Mouse (Mus musculus) kidney, postnatal 0 days (tissue): ENCODE data around the gene Uts2r. TPM values are rescaled to one million over a fixed set of nuclear protein-coding genes. Genes with fewer than 3 reads are reported as not detected.

ENCODE experiments used
- ATAC-seq: fragments of 200-750 bp; cut with Nextera tagmentation; replicated peaks from 2 replicates; pipeline ENCODE4 v1.8.0; 2017; ENCODE audit warnings: low read depth, moderate number of reproducible peaks, moderate TSS enrichment, moderate library complexity; ENCODE audit not compliant: low FRiP score
- DNase-seq: peaks from one replicate; pipeline ENCODE4 v3.0.0-alpha.2; 2016; ENCODE audit warnings: low spot score
- H3K27ac ChIP-seq: fragments of 300-500 bp; sonication (generic); 2 replicates; pipeline ENCODE4 v1.5.1; 2014; ENCODE audit warnings: mild to moderate bottlenecking
- H3K27me3 ChIP-seq: fragments of 300-500 bp; sonication (generic); 2 replicates; pipeline ENCODE4 v1.6.1; 2014; ENCODE audit warnings: low read length, mixed read lengths; ENCODE audit not compliant: insufficient read depth
- H3K36me3 ChIP-seq: fragments of 300-500 bp; sonication (generic); 2 replicates; pipeline ENCODE4 v1.6.1; 2014; ENCODE audit warnings: low read length, mixed read lengths; ENCODE audit not compliant: insufficient read depth
- H3K4me1 ChIP-seq: fragments of 300-500 bp; sonication (generic); replicated peaks from 2 replicates; pipeline ENCODE4 v1.6.1; 2014; ENCODE audit warnings: antibody characterized with exemption, low read length, mixed read lengths; ENCODE audit not compliant: insufficient read depth
- H3K4me2 ChIP-seq: fragments of 300-500 bp; sonication (generic); 2 replicates; pipeline ENCODE4 v1.6.1; 2014; ENCODE audit warnings: mild to moderate bottlenecking, low read length, moderate library complexity, mixed read lengths
- H3K4me3 ChIP-seq: fragments of 300-500 bp; sonication (generic); replicated peaks from 2 replicates; pipeline ENCODE4 v1.5.1; 2014; ENCODE audit warnings: low read depth, low read length
- H3K9ac ChIP-seq: fragments of 300-500 bp; sonication (generic); 2 replicates; pipeline ENCODE4 v1.6.1; 2014; ENCODE audit warnings: low read depth, low read length
- H3K9me3 ChIP-seq: fragments of 300-500 bp; sonication (generic); replicated peaks from 2 replicates; pipeline ENCODE4 v1.6.1; 2016; ENCODE audit warnings: low read length, inconsistent platforms, mixed read lengths
- CTCF ChIP-seq: IDR thresholded peaks from 2 replicates; pipeline ENCODE4 v1.5.1; 2016; ENCODE audit warnings: antibody characterized with exemption, low read depth, mild to moderate bottlenecking, moderate library complexity
- WGBS: fragments of 180-500 bp; shearing (Covaris S2); extraction: QIAGEN DNeasy Blood & Tissue Kit; methylation state at CpG from one replicate; pipeline ENCODE4 v1.1.7; 2014; 5-methylcytosine and 5-hydroxymethylcytosine counted together
- polyA plus RNA-seq: library from polyadenylated mRNA; unstranded; fragments of >200 nt; fragmentation: Nextera tagmentation; extraction: Ambion mirVana; gene quantifications from 2 replicates; pipeline ENCODE4 v1.2.1, GENCODE M21; 2015

Uts2r gene
- polyA plus RNA-seq, 1 experiment from 2014 or later: not detected

GRCm38 (mm10) chr11:121154203-121154602 is 5.9 kb upstream of the Uts2r start:
- no peak for DNase-seq
- Histone ChIP-seq H3K27me3 (0 out of 2 replicates have a peak, but pooled peaks cover 13% of the 10 kb centered on the region), H3K9me3 (no peaks in the 10 kb centered on the region), H3K36me3 (no peaks in the 10 kb centered on the region), H3K4me1 (0 out of 2 replicates have a peak, but pooled peaks cover 6% of the 10 kb centered on the region), H3K9ac (no peak overlapping the region), H3K4me3 (no peak overlapping the region), H3K27ac (no peak overlapping the region), H3K4me2 (no peak overlapping the region)
- ATAC-seq: no peak
- WGBS: 43% methylated on average over 4 of the region's 4 CpGs
- TF ChIP-seq CTCF: no peak

GRCm38 (mm10) chr11:121156411-121156891 is 3.6 kb upstream of the Uts2r start:
- WGBS: 1% methylated on average over 45 of the region's 45 CpGs
- TF ChIP-seq CTCF: no peak
- no peak for ATAC-seq

GRCm38 (mm10) chr11:121160636-121161346 is 720 bp downstream of the Uts2r start:
- DNase-seq (peak; percentile 47), ATAC-seq (no peak; the same call in 1 of the 2 replicates)
- Histone ChIP-seq H3K36me3 (no peaks in the 10 kb centered on the region), H3K4me2 (no peak overlapping the region), H3K4me1 (0 out of 2 replicates have a peak, but pooled peaks cover 6% of the 10 kb centered on the region), H3K27me3 (0 out of 2 replicates have a peak, but pooled peaks cover 13% of the 10 kb centered on the region), H3K9ac (no peak overlapping the region), H3K27ac (no peak overlapping the region), H3K4me3 (no peak overlapping the region), H3K9me3 (no peaks in the 10 kb centered on the region)
- TF ChIP-seq CTCF: no peak
- WGBS: 72% methylated on average over 26 of the region's 26 CpGs

More at GRCm38 (mm10) chr11:121156411-121156891, 3.6 kb upstream of the Uts2r start:
- no peak for DNase-seq
- 0 out of 2 replicates have a peak, but pooled peaks cover 13% of the 10 kb centered on the region for H3K27me3 ChIP-seq
- H3K4me2 ChIP-seq: peak overlapping the region; percentile 59
- no peak overlapping the region for H3K9ac ChIP-seq
- H3K4me3 ChIP-seq: peak overlapping the region; percentile 29; the same call in 1 of the 2 replicates
- no peaks in the 10 kb centered on the region for H3K9me3 ChIP-seq
- no peak overlapping the region for H3K27ac ChIP-seq
- 0 out of 2 replicates have a peak, but pooled peaks cover 6% of the 10 kb centered on the region for H3K4me1 ChIP-seq
- H3K36me3 ChIP-seq: no peaks in the 10 kb centered on the region

- no peak overlapping the region for H3K27ac ChIP-seq
- no peak for TF ChIP-seq CTCF
- H3K9ac ChIP-seq: no peak overlapping the region
- H3K4me3 ChIP-seq: no peak overlapping the region
- DNase-seq (no peak), ATAC-seq (no peak)
- no peaks in the 10 kb centered on the region for H3K36me3 ChIP-seq
- H3K27me3 ChIP-seq: no peaks in the 10 kb centered on the region
- no peaks in the 10 kb centered on the region for H3K9me3 ChIP-seq
- 84% methylated on average over 4 of the region's 4 CpGs for WGBS
- no peaks in the 10 kb centered on the region for H3K4me1 ChIP-seq
- no peak overlapping the region for H3K4me2 ChIP-seq
Measured at GRCm38 (mm10) chr11:121163751-121164150, 3.7 kb downstream of the Uts2r start.

GRCm38 (mm10) chr11:121173203-121173602 is 13.1 kb downstream of the Uts2r start:
- DNase-seq (no peak), ATAC-seq (no peak)
- TF ChIP-seq CTCF: no peak
- H3K36me3 ChIP-seq: no peaks in the 10 kb centered on the region
- no peak overlapping the region for H3K4me3 ChIP-seq
- H3K4me2 ChIP-seq: no peak overlapping the region
- H3K9me3 ChIP-seq: no peaks in the 10 kb centered on the region
- WGBS: 82% methylated on average over 5 of the region's 5 CpGs
- H3K4me1 ChIP-seq: no peaks in the 10 kb centered on the region; the same call in 1 of the 2 replicates
- H3K27ac ChIP-seq: no peak overlapping the region
- H3K27me3 ChIP-seq: no peaks in the 10 kb centered on the region
- no peak overlapping the region for H3K9ac ChIP-seq

GRCm38 (mm10) chr11:121174234-121174633 is 14.2 kb downstream of the Uts2r start:
- TF ChIP-seq CTCF: no peak
- no peaks in the 10 kb centered on the region for H3K27me3 ChIP-seq
- no peaks in the 10 kb centered on the region for H3K9me3 ChIP-seq
- H3K4me2 ChIP-seq: no peak overlapping the region
- H3K4me1 ChIP-seq: no peaks in the 10 kb centered on the region; the same call in 1 of the 2 replicates
- no peak for ATAC-seq
- 55% methylated on average over 3 of the region's 3 CpGs for WGBS
- H3K27ac ChIP-seq: no peak overlapping the region
- no peaks in the 10 kb centered on the region for H3K36me3 ChIP-seq
- no peak overlapping the region for H3K4me3 ChIP-seq
- H3K9ac ChIP-seq: no peak overlapping the region
- DNase-seq: no peak
